Mouse (Mus musculus) liver, postnatal 0 days (tissue): ENCODE measurements at regions not wholly inside any gene's neighbourhood (a gene's known extent, or its start where the extent isn't known, plus 50 kb on each side); places are given as distances from the start of the nearest gene placed in this dataset.

Source experiments
- CTCF ChIP-seq: sonication (generic); IDR thresholded peaks from 2 replicates; pipeline ENCODE4 v1.5.1; 2016; ENCODE audit warnings: antibody characterized with exemption, low read depth
- EP300 ChIP-seq: IDR thresholded peaks from 2 replicates; pipeline ENCODE4 v1.6.1; 2016; ENCODE audit warnings: antibody characterized with exemption, low read depth, mild to moderate bottlenecking

- TF ChIP-seq EP300, result no peak
- no peak for TF ChIP-seq CTCF
Observed at GRCm38 (mm10) chr6:47649451-47649931, 54.4 kb upstream of the Ezh2 start.
